Mouse (Mus musculus) megakaryocyte, embryonic 14.5 days (primary cell): ENCODE measurements around the gene Tspyl1. TPM values are rescaled to one million over a fixed set of nuclear protein-coding genes. Genes with fewer than 3 reads are reported as not detected.
A peak's percentile ranks its signal among the peaks of the same experiment; 100 is the strongest.

ENCODE experiments used
- H3K27me3 ChIP-seq: replicated peaks from 2 replicates; pipeline ENCODE3; 2012; ENCODE audit warnings: inconsistent platforms
- H3K36me3 ChIP-seq: replicated peaks from 2 replicates; pipeline ENCODE3; 2012; ENCODE audit warnings: low read length, inconsistent platforms, mixed read lengths
- H3K4me1 ChIP-seq: 2 replicates; pipeline ENCODE4 v1.6.1; 2012; ENCODE audit warnings: inconsistent platforms
- H3K4me3 ChIP-seq: replicated peaks from 2 replicates; pipeline ENCODE3; 2012; ENCODE audit warnings: moderate library complexity, mild to moderate bottlenecking, inconsistent platforms
- H3K9me3 ChIP-seq: 2 replicates; pipeline ENCODE4 v1.6.1; 2012; ENCODE audit warnings: inconsistent platforms
- FLI1 ChIP-seq: IDR thresholded peaks from 2 replicates; pipeline ENCODE4 v1.6.1; 2012; ENCODE audit warnings: low read length, inconsistent platforms, mixed read lengths
- GATA1 ChIP-seq: IDR thresholded peaks from 3 replicates; pipeline ENCODE4 v1.6.1; 2012; ENCODE audit warnings: mixed read lengths, low read length, inconsistent platforms, borderline replicate concordance
- polyA plus RNA-seq: library from polyadenylated mRNA; stranded (reverse); fragments of >175 nt; gene quantifications from 2 replicates; pipeline ENCODE4 v1.2.3, GENCODE M21; 2012; ENCODE audit warnings: low replicate concordance; ENCODE audit not compliant: insufficient read depth

Tspyl1 gene
- polyA plus RNA-seq, 1 experiment, result 17.6 TPM

DNA sequence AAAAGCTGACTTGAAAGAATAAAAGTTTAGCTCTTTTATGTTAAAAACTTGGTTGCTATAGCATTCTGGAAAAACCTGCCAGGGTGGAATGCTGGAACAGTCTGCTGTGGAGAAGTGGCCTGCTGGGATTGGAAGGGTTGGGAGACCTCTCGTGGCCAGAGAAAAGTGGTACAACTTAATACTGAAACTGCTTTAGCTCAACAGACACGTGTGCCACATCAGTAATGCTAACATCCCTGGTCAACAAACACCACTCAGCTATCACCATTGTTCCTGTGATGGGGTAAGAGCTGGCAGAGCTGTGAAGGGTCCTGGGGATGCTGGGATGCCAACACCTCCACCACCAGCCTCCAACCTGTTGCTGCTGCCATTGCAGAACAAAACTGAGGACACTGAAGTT lies 46.3 kb downstream of the Tspyl1 start:
- H3K27me3 ChIP-seq, result no peaks in the 10 kb centered on the region
- no peak for TF ChIP-seq FLI1
- TF ChIP-seq GATA1, result no peak
- peak overlapping the region; percentile 75 for H3K4me3 ChIP-seq
- H3K9me3 ChIP-seq, result no peaks in the 10 kb centered on the region
- peaks cover 6% of the 10 kb centered on the region for H3K4me1 ChIP-seq
- H3K36me3 ChIP-seq, result peaks cover 17% of the 10 kb centered on the region

Other genes with a start within 250 kb of the Tspyl1 start
- not detected in 2 replicates for gene Trappc3l, start 244.6 kb upstream of the Tspyl1 start, polyA plus RNA-seq
- not detected in 2 replicates for gene Calhm4, start 237.9 kb upstream of the Tspyl1 start, polyA plus RNA-seq
- gene Calhm5, start 185.7 kb upstream of the Tspyl1 start, polyA plus RNA-seq, result not detected in 2 replicates
- 2.8 and 3.0 TPM in 2 replicates for gene Calhm6, start 154.2 kb upstream of the Tspyl1 start, polyA plus RNA-seq
- 0.20 TPM in 1 of 2 replicates, not detected in the other for gene Dse, start 74.5 kb upstream of the Tspyl1 start, polyA plus RNA-seq
- 1.6 TPM in 1 of 2 replicates, not detected in the other for gene Tspyl4, start 15.3 kb downstream of the Tspyl1 start, polyA plus RNA-seq
- not detected in 2 replicates for gene Col10a1, start 107.8 kb downstream of the Tspyl1 start, polyA plus RNA-seq
- 0.58 TPM in 1 of 2 replicates, not detected in the other for gene Nt5dc1, start 136.4 kb downstream of the Tspyl1 start, polyA plus RNA-seq
- gene Frk, start 201.2 kb downstream of the Tspyl1 start, polyA plus RNA-seq, result 0.07 TPM in 1 of 2 replicates, not detected in the other